Mouse (Mus musculus): ENCODE measurements at regions not wholly inside any gene's neighbourhood (a gene's known extent, or its start where the extent isn't known, plus 50 kb on each side); places are given as distances from the start of the nearest gene placed in this dataset.

DNA sequence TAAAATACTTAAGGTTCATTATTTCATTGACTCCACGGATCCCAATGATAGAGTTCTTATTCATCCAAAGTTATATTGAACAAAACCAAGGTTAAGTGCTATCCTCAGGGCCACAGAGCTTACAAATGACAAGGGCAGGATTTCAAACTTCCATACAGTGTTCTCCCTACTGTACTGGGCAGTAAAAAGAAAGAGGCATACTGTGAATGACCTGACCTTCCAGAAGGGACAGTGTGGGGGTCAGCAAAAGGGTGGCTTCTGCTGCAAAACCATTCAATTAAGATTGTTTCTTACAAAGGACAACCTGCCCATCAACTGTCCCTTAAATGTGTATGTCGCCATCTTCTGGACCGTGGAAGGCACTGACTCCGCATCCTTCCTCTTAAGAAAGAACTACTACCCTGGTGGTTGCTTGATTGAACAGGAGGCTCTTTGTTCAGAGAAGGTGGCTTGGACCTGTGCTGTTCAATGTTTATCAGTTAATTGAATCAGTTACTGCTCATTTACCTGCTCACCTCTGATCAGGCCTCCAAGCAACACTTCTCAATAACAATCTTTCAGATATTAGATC is 384.4 kb downstream of the Ccser2 start:
- 0 out of 2 replicates have a peak, but pooled peaks have one; percentile 8 for TF ChIP-seq CTCF (IDR thresholded peaks at IDR 0.05)
- no peak for TF ChIP-seq EP300 (IDR thresholded peaks at IDR 0.05)

Data from lung, postnatal 0 days (tissue).